Mouse (Mus musculus) R1 (cell line): ENCODE measurements around the gene Drosha.
"Not testable (repeated sequence)": the region's sequence is repeated elsewhere in the genome, so short reads cannot be mapped to it uniquely, and the experiment has no call there.

ENCODE experiments used
- DNase-seq: peaks from one replicate; pipeline ENCODE4 v3.0.0-alpha.2; 2018; ENCODE audit warnings: low read depth, low spot score

Gene Drosha

DNA sequence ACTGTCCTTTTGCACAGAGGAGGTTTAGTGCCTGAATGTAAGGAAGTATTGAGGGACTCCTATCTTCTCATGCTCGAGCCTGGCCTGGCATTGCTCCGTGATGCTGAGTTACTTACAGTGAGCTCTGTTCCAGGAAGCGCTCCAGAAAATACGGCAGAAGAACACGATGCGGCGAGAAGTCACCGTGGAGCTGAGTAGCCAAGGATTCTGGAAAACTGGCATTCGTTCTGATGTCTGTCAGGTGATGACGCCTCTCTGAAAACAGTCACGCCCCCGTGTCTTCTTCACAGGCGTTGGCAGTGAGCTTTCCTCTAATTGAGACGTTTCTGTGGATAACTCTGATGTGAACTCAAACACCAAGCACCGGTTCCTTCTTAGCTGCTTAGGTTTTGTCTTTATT, 60.2 kb downstream of the Drosha start:
- DNase-seq = no peak

DNA sequence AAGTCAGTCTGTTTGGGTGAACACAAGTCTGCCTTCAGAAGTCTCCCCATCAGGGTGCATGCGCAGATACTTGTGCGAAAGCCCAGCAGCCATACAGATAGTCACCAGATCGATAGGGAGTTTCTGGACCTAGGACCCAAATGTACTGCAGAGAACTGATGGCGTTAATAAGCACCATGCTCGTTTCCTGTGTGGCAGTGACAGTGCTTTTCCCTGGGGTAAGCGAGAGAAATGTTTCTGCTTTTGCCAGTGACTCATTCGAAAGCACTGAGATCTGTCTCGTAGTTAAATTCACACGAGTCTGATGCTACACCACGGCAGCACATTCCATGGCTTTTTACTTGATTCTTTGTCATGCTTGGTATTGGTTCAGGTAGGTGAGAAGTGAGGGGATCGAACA, 60.7 kb downstream of the Drosha start:
- no peak for DNase-seq

DNA sequence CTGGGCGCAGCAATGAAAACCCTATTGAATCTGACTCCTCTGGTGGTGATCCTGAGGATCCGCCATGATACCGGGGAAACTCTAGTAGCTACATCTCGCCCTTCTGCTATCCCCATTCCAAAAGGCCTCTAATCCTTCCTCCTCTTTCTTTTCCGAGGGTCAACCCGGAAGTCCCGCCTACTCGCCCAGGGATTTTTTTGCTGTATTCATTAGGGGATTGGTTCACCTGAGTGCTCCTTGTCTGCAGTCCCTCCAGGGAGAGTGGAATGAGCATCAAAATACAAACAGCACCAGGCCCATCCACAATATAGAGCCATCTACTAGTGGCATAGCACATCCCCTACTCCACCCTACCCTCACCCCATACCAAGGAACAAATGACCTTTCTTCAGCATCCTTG, 62.6 kb downstream of the Drosha start:
- peak; percentile 81 for DNase-seq

DNA sequence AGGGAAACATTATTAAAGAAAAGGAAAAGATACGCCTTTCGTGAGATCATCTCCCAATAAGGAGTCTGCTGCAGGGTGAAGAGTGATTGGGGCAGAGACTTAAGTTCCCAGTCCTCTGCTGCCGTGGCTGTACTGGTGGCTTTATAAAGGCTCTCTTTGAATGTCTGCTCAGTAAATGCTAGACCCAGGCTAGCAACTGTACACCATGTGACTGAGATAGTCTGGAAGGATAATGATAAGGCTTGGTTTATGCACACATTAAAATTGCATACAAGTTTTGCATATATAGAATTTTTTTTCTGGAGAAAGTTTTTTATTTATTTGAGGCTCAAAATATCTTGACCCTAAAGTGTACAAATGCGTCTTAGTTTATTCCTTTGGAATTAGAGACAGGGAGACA, 63.7 kb downstream of the Drosha start:
- no peak for DNase-seq

DNA sequence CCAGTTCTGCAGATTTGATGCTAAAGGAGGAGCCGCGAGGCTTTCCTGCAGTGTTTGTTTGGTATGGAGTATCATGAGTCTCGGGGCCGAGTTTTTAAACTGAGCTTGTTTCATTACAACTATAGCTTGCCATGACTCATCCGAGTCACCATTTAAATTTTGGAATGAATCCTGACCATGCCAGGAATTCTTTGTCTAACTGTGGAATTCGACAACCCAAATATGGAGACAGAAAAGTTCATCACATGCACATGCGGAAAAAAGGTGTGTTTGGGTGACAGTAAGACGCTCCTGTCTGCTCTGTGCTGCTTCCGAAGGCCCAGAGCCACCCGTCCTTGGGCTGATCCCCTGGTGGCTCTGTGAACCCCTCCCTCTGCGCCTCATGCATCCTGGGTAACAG, 65.3 kb downstream of the Drosha start:
- DNase-seq = peak; percentile 50

DNA sequence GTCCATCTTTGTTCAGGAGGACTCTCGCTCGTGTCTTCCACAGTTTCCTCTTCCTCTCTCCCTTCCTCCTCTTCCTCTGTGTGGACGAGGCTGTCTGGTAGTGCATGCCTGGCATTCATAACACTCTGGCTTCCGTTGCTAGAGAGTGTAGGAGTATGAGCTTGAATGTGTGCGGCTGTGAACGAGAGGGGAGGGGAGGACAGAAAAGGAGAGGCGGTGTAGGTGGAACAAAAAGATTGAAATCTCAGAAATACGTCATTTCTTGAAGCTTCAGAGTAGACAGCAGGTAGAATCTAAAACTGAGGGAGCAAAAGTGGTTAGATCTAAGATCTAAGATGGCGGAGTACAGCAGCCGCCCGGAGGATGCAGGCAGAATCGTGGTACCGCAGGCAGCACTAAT, 70.8 kb downstream of the Drosha start:
- no peak for DNase-seq

GRCm38 (mm10) chr15:12896022-12897009, 71.7 kb downstream of the Drosha start:
- DNase-seq = no peak

DNA sequence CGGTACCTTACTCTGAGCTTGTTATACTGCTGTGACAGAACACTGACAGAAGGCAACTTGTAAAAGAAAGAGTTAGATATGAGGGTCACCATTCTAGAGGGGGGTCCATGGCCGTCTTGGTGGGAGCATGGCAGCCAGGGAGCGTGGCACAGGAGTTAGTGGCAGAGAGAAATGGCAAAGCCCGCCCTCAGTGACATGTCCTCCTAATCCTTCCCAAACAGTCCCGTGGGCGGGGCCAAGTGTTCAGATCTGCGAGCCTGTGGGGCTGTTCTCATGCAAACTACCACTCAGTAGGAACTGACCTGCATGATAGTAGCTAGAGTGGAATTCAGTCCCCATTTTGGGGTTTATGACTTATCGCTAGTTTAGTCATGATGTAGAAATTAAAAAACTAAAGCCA, 73.2 kb downstream of the Drosha start:
- peak; percentile 93 for DNase-seq

DNA sequence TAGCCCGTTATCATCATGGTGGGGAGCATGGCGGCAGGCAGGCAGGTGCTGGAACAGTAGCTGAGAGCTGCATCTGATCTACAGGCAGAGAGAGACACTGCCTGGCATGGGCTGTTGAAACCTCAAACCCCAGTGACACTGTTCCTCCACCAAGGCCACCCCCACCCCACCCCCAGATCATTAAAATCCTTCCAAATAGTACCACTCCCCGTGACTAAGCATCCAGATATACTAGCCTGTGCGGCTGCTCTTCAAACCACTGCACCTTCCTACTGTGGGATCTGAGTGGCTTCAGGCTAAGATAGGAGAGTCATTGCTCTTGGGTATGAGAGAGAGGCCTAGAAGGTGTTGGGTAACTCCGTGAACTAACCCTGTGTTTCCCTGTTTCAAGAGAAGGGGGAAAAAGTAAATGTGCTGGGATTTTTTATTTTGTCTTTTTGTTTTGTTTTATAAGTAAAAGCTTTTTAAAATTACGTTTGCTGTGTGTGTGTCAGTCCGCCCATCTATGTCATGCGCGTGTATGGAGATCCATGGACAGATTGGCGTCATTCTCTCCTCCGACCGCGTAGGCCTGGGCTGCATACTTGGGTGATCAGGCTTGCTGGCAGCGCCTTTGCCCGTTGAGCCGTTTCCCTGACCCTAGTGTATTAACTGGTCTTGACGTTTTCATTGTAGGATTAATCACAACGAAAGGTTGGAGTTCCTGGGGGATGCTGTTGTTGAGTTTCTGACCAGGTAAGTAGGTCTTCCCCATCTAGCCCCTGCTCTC, 76.0 kb downstream of the Drosha start:
- DNase-seq = no peak

- DNase-seq = no peak
Observed at GRCm38 (mm10) chr15:12901197-12901570, 76.6 kb downstream of the Drosha start.

DNA sequence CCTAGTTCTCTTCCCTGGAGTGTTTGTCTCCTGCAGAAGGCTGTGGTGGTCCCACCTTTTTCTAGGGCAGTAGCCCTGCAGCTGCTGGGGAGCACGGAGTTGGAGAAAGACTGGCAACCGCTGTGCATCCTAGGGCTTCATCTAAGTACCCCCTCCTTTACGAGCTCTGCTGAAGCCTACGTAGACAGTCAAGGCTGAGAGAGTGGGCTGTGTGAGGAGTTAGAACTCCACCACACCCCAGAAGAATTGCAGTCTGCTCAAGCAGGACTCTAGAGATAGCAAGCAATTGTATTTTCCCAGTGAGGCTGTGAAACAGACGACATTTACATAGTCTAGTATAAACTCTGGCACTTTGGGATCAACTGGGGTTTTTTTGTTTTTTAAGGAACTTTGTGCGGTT, 79.8 kb downstream of the Drosha start:
- no peak for DNase-seq

- no peak for DNase-seq
Observed at GRCm38 (mm10) chr15:12907962-12908719, 83.5 kb downstream of the Drosha start.

- DNase-seq = no peak
Observed at GRCm38 (mm10) chr15:12908720-12909028, 84.1 kb downstream of the Drosha start.

- DNase-seq = no peak
Observed at GRCm38 (mm10) chr15:12909171-12909570, 84.6 kb downstream of the Drosha start.

GRCm38 (mm10) chr15:12911082-12911481, 86.5 kb downstream of the Drosha start:
- DNase-seq = no peak

DNA sequence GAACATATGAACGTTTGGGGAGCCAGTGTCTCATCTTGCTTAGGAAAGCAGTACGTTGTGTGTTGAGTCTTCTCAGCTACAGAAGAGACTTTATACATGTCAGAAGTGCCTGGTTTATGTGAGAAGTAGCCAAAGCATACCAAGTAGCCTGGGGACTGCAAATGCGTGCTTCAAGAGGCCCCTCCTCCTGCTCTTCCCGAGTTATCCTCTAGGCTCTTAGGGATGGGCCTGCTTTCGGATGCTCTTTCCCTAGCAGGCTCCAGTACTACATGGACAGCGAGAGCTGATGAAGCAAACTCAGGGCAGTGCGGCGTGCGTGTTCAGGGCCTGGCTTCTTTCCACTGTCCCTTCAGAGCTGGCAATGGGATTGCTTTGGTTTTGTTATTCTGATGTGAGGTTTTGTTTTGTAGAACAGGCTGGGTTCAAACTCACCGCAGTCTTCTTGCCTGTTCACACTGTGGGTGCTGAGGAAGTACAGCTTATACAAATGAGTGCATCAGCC, 91.8 kb downstream of the Drosha start:
- peak; percentile 84 for DNase-seq

DNA sequence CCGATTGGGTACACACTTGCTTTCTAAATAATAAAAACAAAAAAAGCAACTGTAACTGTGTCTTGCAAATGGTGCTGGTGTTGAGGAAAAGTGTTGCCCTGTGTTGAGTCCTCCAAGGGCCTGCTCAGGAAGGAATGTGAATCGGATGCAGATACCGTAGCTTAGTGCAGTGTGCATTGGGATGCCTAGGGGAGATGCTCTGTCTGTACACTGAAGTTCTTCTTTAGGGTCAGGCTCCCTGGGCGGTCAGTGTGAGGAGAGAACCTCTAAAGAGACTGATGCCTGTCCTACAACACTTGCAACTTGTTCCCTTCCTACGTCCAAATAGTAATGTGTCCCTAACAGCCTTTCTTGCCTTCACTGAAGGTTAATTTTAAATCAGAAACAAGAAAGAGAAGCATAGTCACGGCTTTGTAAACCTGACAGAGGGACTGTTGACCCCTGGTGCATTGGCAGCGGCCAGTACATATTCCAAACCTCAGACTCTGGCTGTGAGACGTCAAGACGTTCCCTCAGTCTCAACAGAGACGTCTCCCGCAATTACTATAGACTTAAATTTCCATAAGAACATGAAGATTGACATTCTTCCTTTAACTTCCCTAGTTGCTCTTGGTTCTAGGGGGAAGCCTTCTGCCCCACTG, 94.8 kb downstream of the Drosha start:
- not testable (repeated sequence) for DNase-seq

GRCm38 (mm10) chr15:12919967-12920870, 95.6 kb downstream of the Drosha start:
- no peak for DNase-seq

- no peak for DNase-seq
Observed at GRCm38 (mm10) chr15:12921901-12922300, 97.3 kb downstream of the Drosha start.

- DNase-seq = no peak
Observed at GRCm38 (mm10) chr15:12923826-12924225, 99.2 kb downstream of the Drosha start.
